9 mouse cellular contexts compared by ENCODE assay signal in genomic region chr15:85947541-85947940, GRCm38 (mm10).
DNase-seq lines count a peak whose midpoint lies in the region; ATAC-seq lines count a peak whose summit lies in the region.
"Had no signal": no experiment of that assay in that cellular context is flagged by ENCODE, and none has a peak within 500 bp of the region (broad histone marks: within the 10 kb centered on the region; RNA-seq: fewer than 3 reads in every experiment).

No protein-coding gene starts in this region.

- no peak for ATAC-seq in hindbrain, embryonic 14.5 days (ENCODE audit: low FRiP score)
- ATAC-seq in common myeloid progenitor, adult 5-6 weeks (replicated peaks; ENCODE audit: low read depth, poor library complexity, severe bottlenecking): 0 out of 2 replicates have a peak, but pooled peaks have one; percentile 32
- peak; percentile 67; the same call in 1 of the 2 replicates for ATAC-seq in hindbrain, embryonic 11.5 days (ENCODE audit: low FRiP score)
- peak; percentile 54; the same call in 1 of the 2 replicates for ATAC-seq in midbrain, embryonic 15.5 days (replicated peaks)

- no peak overlapping the region; the same call in 1 of the 2 replicates for H3K4me2 ChIP-seq in hindbrain, embryonic 14.5 days (replicated peaks)
- H3K4me2 ChIP-seq in hindbrain, embryonic 11.5 days (replicated peaks; ENCODE audit: low read depth, low read length): peak overlapping the region; percentile 14; the same call in 1 of the 2 replicates
- peak overlapping the region; percentile 13; the same call in 1 of the 2 replicates for H3K4me2 ChIP-seq in midbrain, embryonic 15.5 days
- H3K4me2 ChIP-seq: limb, embryonic 15.5 days had no signal

- peaks cover 34% of the 10 kb centered on the region for H3K4me1 ChIP-seq in hindbrain, embryonic 10.5 days (replicated peaks)
- H3K4me1 ChIP-seq in hindbrain, embryonic 14.5 days (replicated peaks; ENCODE audit: control insufficient read depth, insufficient read depth, low read length): peaks cover 11% of the 10 kb centered on the region
- peaks cover 8% of the 10 kb centered on the region; the same call in 1 of the 2 replicates for H3K4me1 ChIP-seq in hindbrain, embryonic 11.5 days (replicated peaks; ENCODE audit: control insufficient read depth, insufficient read depth, low read length)
- peaks cover 9% of the 10 kb centered on the region for H3K4me1 ChIP-seq in midbrain, embryonic 15.5 days

- peak overlapping the region; percentile 75 for H3K27ac ChIP-seq in hindbrain, embryonic 10.5 days
- H3K27ac ChIP-seq in hindbrain, embryonic 14.5 days: no peak overlapping the region
- H3K27ac ChIP-seq in hindbrain, embryonic 11.5 days (ENCODE audit: low read depth, low read length): peak overlapping the region; percentile 42; the same call in 1 of the 2 replicates
- H3K27ac ChIP-seq in midbrain, embryonic 15.5 days: no peak overlapping the region
- H3K27ac ChIP-seq: limb, embryonic 15.5 days had no signal

- H3K9ac ChIP-seq in hindbrain, embryonic 14.5 days: no peak overlapping the region
- no peak overlapping the region for H3K9ac ChIP-seq in hindbrain, embryonic 11.5 days (ENCODE audit: low read depth, low read length)
- no peak overlapping the region for H3K9ac ChIP-seq in midbrain, embryonic 15.5 days
- H3K9ac ChIP-seq: limb, embryonic 15.5 days had no signal

- H3K27me3 ChIP-seq in hindbrain, embryonic 10.5 days (ENCODE audit: insufficient read depth, poor library complexity, severe bottlenecking): no peaks in the 10 kb centered on the region
- H3K27me3 ChIP-seq in hindbrain, embryonic 14.5 days (ENCODE audit: control insufficient read depth, insufficient read depth, low read length): no peaks in the 10 kb centered on the region
- H3K27me3 ChIP-seq in hindbrain, embryonic 11.5 days (ENCODE audit: control insufficient read depth, insufficient read depth, low read length): no peaks in the 10 kb centered on the region
- no peaks in the 10 kb centered on the region for H3K27me3 ChIP-seq in midbrain, embryonic 15.5 days (replicated peaks)
- H3K27me3 ChIP-seq: limb, embryonic 15.5 days had no signal

- H3K9me3 ChIP-seq in hindbrain, embryonic 10.5 days: no peaks in the 10 kb centered on the region
- H3K9me3 ChIP-seq in hindbrain, embryonic 14.5 days (ENCODE audit: control insufficient read depth, low read length): no peaks in the 10 kb centered on the region
- no peaks in the 10 kb centered on the region for H3K9me3 ChIP-seq in hindbrain, embryonic 11.5 days (ENCODE audit: control insufficient read depth, low read length)
- H3K9me3 ChIP-seq in midbrain, embryonic 15.5 days: no peaks in the 10 kb centered on the region
- H3K9me3 ChIP-seq: limb, embryonic 15.5 days had no signal

- peak overlapping the region; percentile 18; the same call in 1 of the 2 replicates for H3K4me3 ChIP-seq in hindbrain, embryonic 10.5 days
- H3K4me3 ChIP-seq in hindbrain, embryonic 14.5 days (replicated peaks; ENCODE audit: low read length): no peak overlapping the region
- H3K4me3 ChIP-seq in hindbrain, embryonic 11.5 days (ENCODE audit: low read depth, low read length): no peak overlapping the region
- H3K4me3 ChIP-seq in midbrain, embryonic 15.5 days: no peak overlapping the region
- H3K4me3 ChIP-seq: limb, embryonic 15.5 days had no signal

- DNase-seq in hindbrain, embryonic 10.5 days (ENCODE audit: low spot score): peak; percentile 40
- no peak for DNase-seq in hindbrain, embryonic 14.5 days (ENCODE audit: low spot score)
- peak; percentile 46 for DNase-seq in hindbrain, embryonic 11.5 days (ENCODE audit: low spot score)
- DNase-seq in spleen, adult 18-20 months: no peak
- no peak for DNase-seq in adipocyte (ENCODE audit: low spot score)
- no peak for DNase-seq in spleen, adult 12 weeks (ENCODE audit: low spot score)

- peaks cover 5% of the 10 kb centered on the region; the same call in 1 of the 2 replicates for H3K36me3 ChIP-seq in hindbrain, embryonic 10.5 days
- no peaks in the 10 kb centered on the region for H3K36me3 ChIP-seq in hindbrain, embryonic 14.5 days (replicated peaks; ENCODE audit: control insufficient read depth, insufficient read depth)
- H3K36me3 ChIP-seq in hindbrain, embryonic 11.5 days (ENCODE audit: control insufficient read depth, insufficient read depth, low read length): no peaks in the 10 kb centered on the region
- H3K36me3 ChIP-seq in midbrain, embryonic 15.5 days (replicated peaks): no peaks in the 10 kb centered on the region
- H3K36me3 ChIP-seq: limb, embryonic 15.5 days had no signal

- 30% methylated on average over 9 of the region's 9 CpGs for WGBS in hindbrain, embryonic 10.5 days
- 12% methylated on average over 9 of the region's 9 CpGs for WGBS in hindbrain, embryonic 14.5 days
- WGBS in hindbrain, embryonic 11.5 days: 30% methylated on average over 9 of the region's 9 CpGs
- WGBS in midbrain, embryonic 15.5 days: 12% methylated on average over 9 of the region's 9 CpGs

Comparison
In these comparisons a context has a peak if more than half of its experiments do, and no peak if none do; other contexts are left out.
1. DNase-seq: peak in hindbrain, embryonic 10.5 days (single experiment) and hindbrain, embryonic 11.5 days (single experiment); none in hindbrain, embryonic 14.5 days (single experiment), spleen, adult 18-20 months (0 of 2), adipocyte (single experiment) and spleen, adult 12 weeks (single experiment).
2. H3K27ac ChIP-seq: peak in hindbrain, embryonic 10.5 days (single experiment) and hindbrain, embryonic 11.5 days (single experiment); none in hindbrain, embryonic 14.5 days (single experiment) and midbrain, embryonic 15.5 days (single experiment).